Mouse (Mus musculus): ENCODE results near the gene Cuedc1.
A peak's percentile ranks its signal among the peaks of the same experiment; 100 is the strongest.

Cuedc1 gene

GRCm38 (mm10) chr11:88086737-88087627 lies 10.9 kb upstream of the Cuedc1 start:
- peak; percentile 97 for DNase-seq (ENCODE audit: low read depth, low spot score)

GRCm38 (mm10) chr11:88089150-88089549 lies 8.7 kb upstream of the Cuedc1 start:
- DNase-seq (ENCODE audit: low read depth, low spot score), result no peak

GRCm38 (mm10) chr11:88090293-88090692 lies 7.6 kb upstream of the Cuedc1 start:
- no peak for DNase-seq (ENCODE audit: low read depth, low spot score)

- DNase-seq (ENCODE audit: low read depth, low spot score), result no peak
These were observed 5.9 kb upstream of the Cuedc1 start for GRCm38 (mm10) chr11:88091949-88092348.

GRCm38 (mm10) chr11:88097173-88097572 lies 685 bp upstream of the Cuedc1 start:
- DNase-seq (ENCODE audit: low read depth, low spot score), result no peak

- DNase-seq (ENCODE audit: low read depth, low spot score), result peak; percentile 79
These were observed 1.1 kb downstream of the Cuedc1 start for GRCm38 (mm10) chr11:88098787-88099598.

GRCm38 (mm10) chr11:88099599-88100023 lies 1.8 kb downstream of the Cuedc1 start:
- peak; percentile 92 for DNase-seq (ENCODE audit: low read depth, low spot score)

- no peak for DNase-seq (ENCODE audit: low read depth, low spot score)
These were observed 2.3 kb downstream of the Cuedc1 start for GRCm38 (mm10) chr11:88100170-88100569.

- peak; percentile 20 for DNase-seq (ENCODE audit: low read depth, low spot score)
These were observed 5.5 kb downstream of the Cuedc1 start for GRCm38 (mm10) chr11:88103214-88103941.

GRCm38 (mm10) chr11:88105494-88106291 lies 7.8 kb downstream of the Cuedc1 start:
- DNase-seq (ENCODE audit: low read depth, low spot score), result no peak

- no peak for DNase-seq (ENCODE audit: low read depth, low spot score)
These were observed 8.4 kb downstream of the Cuedc1 start for GRCm38 (mm10) chr11:88106292-88106554.

- no peak for DNase-seq (ENCODE audit: low read depth, low spot score)
These were observed 9.5 kb downstream of the Cuedc1 start for GRCm38 (mm10) chr11:88107365-88107764.

GRCm38 (mm10) chr11:88110031-88110594 lies 12.3 kb downstream of the Cuedc1 start:
- no peak for DNase-seq (ENCODE audit: low read depth, low spot score)

GRCm38 (mm10) chr11:88112078-88112477 lies 14.2 kb downstream of the Cuedc1 start:
- no peak for DNase-seq (ENCODE audit: low read depth, low spot score)

- DNase-seq (ENCODE audit: low read depth, low spot score), result no peak
These were observed 14.9 kb downstream of the Cuedc1 start for GRCm38 (mm10) chr11:88112677-88113333.

- DNase-seq (ENCODE audit: low read depth, low spot score), result no peak
These were observed 15.8 kb downstream of the Cuedc1 start for GRCm38 (mm10) chr11:88113543-88114271.

GRCm38 (mm10) chr11:88114871-88115301 lies 17.0 kb downstream of the Cuedc1 start:
- DNase-seq (ENCODE audit: low read depth, low spot score), result no peak

- no peak for DNase-seq (ENCODE audit: low read depth, low spot score)
These were observed 18.7 kb downstream of the Cuedc1 start for GRCm38 (mm10) chr11:88116568-88116967.

- no peak for DNase-seq (ENCODE audit: low read depth, low spot score)
These were observed 19.7 kb downstream of the Cuedc1 start for GRCm38 (mm10) chr11:88117356-88118090.
